Mouse (Mus musculus) limb, embryonic 13.5 days (tissue): Measurements from ENCODE around the gene Macf1. TPM values are rescaled to one million over a fixed set of nuclear protein-coding genes. Genes with fewer than 3 reads are reported as not detected.
"Not testable (repeated sequence)": the region's sequence is repeated elsewhere in the genome, so short reads cannot be mapped to it uniquely, and the experiment has no call there.

Experiments
- ATAC-seq: fragments of 200-750 bp; cut with Nextera tagmentation; 2 replicates; pipeline ENCODE4 v1.8.0; 2017; ENCODE audit warnings: low read depth, moderate number of reproducible peaks, moderate TSS enrichment; ENCODE audit not compliant: low FRiP score
- H3K27ac ChIP-seq: fragments of 300-500 bp; sonication (generic); 2 replicates; pipeline ENCODE4 v1.5.1; 2015; ENCODE audit warnings: inconsistent platforms, mild to moderate bottlenecking, moderate library complexity
- H3K27me3 ChIP-seq: fragments of 300-500 bp; sonication (generic); 2 replicates; pipeline ENCODE4 v1.6.1; 2015; ENCODE audit warnings: mild to moderate bottlenecking, inconsistent platforms
- H3K36me3 ChIP-seq: fragments of 300-500 bp; sonication (generic); 2 replicates; pipeline ENCODE4 v1.6.1; 2015; ENCODE audit warnings: inconsistent platforms, mild to moderate bottlenecking, moderate library complexity
- H3K4me1 ChIP-seq: fragments of 300-500 bp; sonication (generic); 2 replicates; pipeline ENCODE4 v1.6.1; 2015; ENCODE audit warnings: inconsistent platforms
- H3K4me2 ChIP-seq: fragments of 300-500 bp; sonication (generic); replicated peaks from 2 replicates; pipeline ENCODE4 v1.6.1; 2015; ENCODE audit warnings: inconsistent platforms, mild to moderate bottlenecking, moderate library complexity
- H3K4me3 ChIP-seq: fragments of 300-500 bp; sonication (generic); 2 replicates; pipeline ENCODE4 v1.5.1; 2015; ENCODE audit warnings: moderate library complexity, mild to moderate bottlenecking, inconsistent platforms
- H3K9ac ChIP-seq: fragments of 300-500 bp; sonication (generic); 2 replicates; pipeline ENCODE4 v1.6.1; 2015; ENCODE audit warnings: mild to moderate bottlenecking, inconsistent platforms
- H3K9me3 ChIP-seq: fragments of 300-500 bp; sonication (generic); 2 replicates; pipeline ENCODE4 v1.6.1; 2016; ENCODE audit warnings: inconsistent platforms
- WGBS: fragments of 180-500 bp; shearing (Covaris S2); methylation state at CpG from one replicate; pipeline ENCODE4 v1.1.7; 2015; 5-methylcytosine and 5-hydroxymethylcytosine counted together
- polyA plus RNA-seq: library from polyadenylated mRNA; unstranded; fragments of >200 nt; fragmentation: Nextera tagmentation; extraction: Ambion mirVana; gene quantifications from 2 replicates; pipeline ENCODE4 v1.2.1, GENCODE M21; 2015

Macf1 gene
- polyA plus RNA-seq, 1 experiment from 2014 or later, result 48.0 TPM

- not testable (repeated sequence) for H3K4me2 ChIP-seq, H3K9me3 ChIP-seq, H3K4me3 ChIP-seq, H3K36me3 ChIP-seq, H3K27me3 ChIP-seq, H3K9ac ChIP-seq, H3K27ac ChIP-seq, ATAC-seq
- 78% methylated on average over 5 of the region's 5 CpGs for WGBS
- H3K4me1 ChIP-seq, result peaks cover 11% of the 10 kb centered on the region
Observed at GRCm38 (mm10) chr4:123520123-123520522, 164.0 kb downstream of the Macf1 start.

DNA sequence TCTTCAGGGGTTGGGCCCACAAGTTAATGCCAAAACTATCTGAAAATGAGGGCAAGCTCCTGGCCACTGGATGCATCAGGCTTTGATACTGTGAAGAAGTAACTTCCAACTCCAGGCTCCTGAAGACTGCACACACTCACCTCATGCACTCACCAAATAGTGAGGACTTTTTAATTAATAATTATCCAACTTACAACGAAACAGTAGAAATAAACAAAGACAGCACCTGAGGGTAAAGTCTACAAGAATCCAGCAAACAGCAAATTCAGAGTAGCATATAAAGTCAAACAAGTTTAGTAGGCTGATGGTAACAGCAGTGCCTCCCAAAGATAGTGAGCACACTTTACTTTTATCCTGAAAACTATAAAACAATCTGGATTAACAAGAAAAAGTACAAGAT is 168.5 kb downstream of the Macf1 start:
- H3K27me3 ChIP-seq, result no peaks in the 10 kb centered on the region
- H3K9me3 ChIP-seq, result no peaks in the 10 kb centered on the region
- WGBS, result 92% methylated on average over 1 of the region's 1 CpGs
- H3K36me3 ChIP-seq, result peaks cover 15% of the 10 kb centered on the region
- H3K4me2 ChIP-seq, result no peak overlapping the region
- H3K27ac ChIP-seq, result no peak overlapping the region
- no peak overlapping the region for H3K9ac ChIP-seq
- no peaks in the 10 kb centered on the region for H3K4me1 ChIP-seq
- ATAC-seq, result no peak
- H3K4me3 ChIP-seq, result no peak overlapping the region

GRCm38 (mm10) chr4:123510201-123510600 is 174.0 kb downstream of the Macf1 start:
- H3K9ac ChIP-seq, result no peak overlapping the region
- peaks cover 58% of the 10 kb centered on the region for H3K36me3 ChIP-seq
- H3K4me3 ChIP-seq, result no peak overlapping the region
- H3K9me3 ChIP-seq, result no peaks in the 10 kb centered on the region
- no peak for ATAC-seq
- no peaks in the 10 kb centered on the region for H3K27me3 ChIP-seq
- no peak overlapping the region for H3K27ac ChIP-seq
- H3K4me2 ChIP-seq, result no peak overlapping the region
- WGBS, result 32% methylated on average over 1 of the region's 1 CpGs
- no peaks in the 10 kb centered on the region for H3K4me1 ChIP-seq

DNA sequence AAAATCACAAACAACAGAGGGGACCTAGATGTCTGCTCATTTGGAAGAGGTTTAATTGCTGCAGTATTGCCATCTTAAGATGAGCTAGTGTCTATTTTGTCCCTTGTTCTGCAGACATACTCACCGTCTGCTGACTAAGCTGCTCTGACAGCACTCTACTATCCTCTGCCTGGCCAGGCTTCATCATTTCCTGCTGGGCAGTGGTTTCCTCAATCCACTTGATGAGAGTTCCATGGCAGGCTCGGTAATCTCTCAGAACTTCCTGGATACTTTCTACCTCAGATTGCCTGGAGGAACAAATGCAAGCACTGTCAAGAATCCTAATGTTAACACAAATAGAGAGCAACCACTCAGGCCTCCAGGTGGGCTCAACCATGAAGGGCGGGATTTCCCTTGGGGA is 195.1 kb downstream of the Macf1 start:
- WGBS, result 81% methylated on average over 3 of the region's 3 CpGs
- Histone ChIP-seq H3K36me3 (peaks cover 79% of the 10 kb centered on the region), H3K4me3 (no peak overlapping the region), H3K4me2 (no peak overlapping the region), H3K9ac (no peak overlapping the region), H3K27ac (no peak overlapping the region), H3K9me3 (no peaks in the 10 kb centered on the region), H3K27me3 (no peaks in the 10 kb centered on the region), H3K4me1 (no peaks in the 10 kb centered on the region)
- no peak for ATAC-seq

DNA sequence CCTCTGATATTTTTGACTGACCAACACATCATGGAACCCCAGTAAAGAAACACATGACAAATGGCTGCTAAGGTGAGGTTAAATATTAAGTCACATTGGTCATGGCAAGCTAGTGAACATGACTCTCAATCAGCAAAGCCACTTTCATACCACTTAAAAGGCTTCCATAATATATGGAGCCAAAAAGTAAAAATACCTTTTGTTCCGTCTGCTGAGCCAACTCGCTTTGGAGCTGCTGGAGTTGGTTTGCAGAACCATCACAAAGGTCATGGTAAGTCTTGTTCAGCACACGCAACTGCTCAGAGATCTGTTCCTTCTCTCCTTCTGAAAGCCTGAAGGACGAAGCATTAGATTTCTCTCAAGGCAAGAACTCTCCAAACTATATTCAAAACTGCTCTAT is 204.2 kb downstream of the Macf1 start:
- Histone ChIP-seq H3K9ac (no peak overlapping the region), H3K4me1 (no peaks in the 10 kb centered on the region), H3K27me3 (no peaks in the 10 kb centered on the region), H3K9me3 (no peaks in the 10 kb centered on the region), H3K27ac (no peak overlapping the region), H3K4me3 (no peak overlapping the region), H3K36me3 (peaks cover 59% of the 10 kb centered on the region), H3K4me2 (no peak overlapping the region)
- 92% methylated on average over 4 of the region's 4 CpGs for WGBS
- ATAC-seq, result no peak

- Histone ChIP-seq H3K27me3 (no peaks in the 10 kb centered on the region), H3K4me1 (no peaks in the 10 kb centered on the region), H3K27ac (no peak overlapping the region), H3K4me2 (no peak overlapping the region), H3K9ac (no peak overlapping the region), H3K36me3 (peaks cover 63% of the 10 kb centered on the region), H3K9me3 (no peaks in the 10 kb centered on the region), H3K4me3 (no peak overlapping the region)
- ATAC-seq, result no peak
- WGBS, result 75% methylated on average over 8 of the region's 8 CpGs
Observed at GRCm38 (mm10) chr4:123478655-123479433, 205.3 kb downstream of the Macf1 start.

DNA sequence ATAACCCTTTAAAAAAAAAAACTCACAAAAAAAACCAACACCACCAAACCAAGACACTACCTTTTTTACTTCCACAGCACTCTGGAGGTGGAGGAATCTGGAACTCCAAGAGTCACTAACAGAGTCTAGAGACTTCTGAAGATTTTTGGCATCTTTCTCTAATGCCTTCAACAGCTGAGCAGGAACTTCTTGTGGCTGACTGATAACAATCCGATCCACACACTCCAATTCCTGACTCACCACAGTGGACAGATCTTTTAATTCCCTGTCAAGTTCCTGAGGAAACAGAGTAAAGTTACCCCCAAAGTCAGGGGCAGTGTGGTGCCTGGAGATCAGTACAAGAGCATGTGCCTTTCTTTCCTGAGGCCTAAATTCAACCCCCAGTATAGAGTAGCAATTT is 218.4 kb downstream of the Macf1 start:
- 70% methylated on average over 1 of the region's 1 CpGs for WGBS
- Histone ChIP-seq H3K27me3 (no peaks in the 10 kb centered on the region), H3K27ac (no peak overlapping the region), H3K9ac (no peak overlapping the region), H3K4me3 (no peak overlapping the region), H3K4me2 (no peak overlapping the region), H3K36me3 (peaks cover 54% of the 10 kb centered on the region), H3K4me1 (no peaks in the 10 kb centered on the region), H3K9me3 (no peaks in the 10 kb centered on the region)
- no peak for ATAC-seq

DNA sequence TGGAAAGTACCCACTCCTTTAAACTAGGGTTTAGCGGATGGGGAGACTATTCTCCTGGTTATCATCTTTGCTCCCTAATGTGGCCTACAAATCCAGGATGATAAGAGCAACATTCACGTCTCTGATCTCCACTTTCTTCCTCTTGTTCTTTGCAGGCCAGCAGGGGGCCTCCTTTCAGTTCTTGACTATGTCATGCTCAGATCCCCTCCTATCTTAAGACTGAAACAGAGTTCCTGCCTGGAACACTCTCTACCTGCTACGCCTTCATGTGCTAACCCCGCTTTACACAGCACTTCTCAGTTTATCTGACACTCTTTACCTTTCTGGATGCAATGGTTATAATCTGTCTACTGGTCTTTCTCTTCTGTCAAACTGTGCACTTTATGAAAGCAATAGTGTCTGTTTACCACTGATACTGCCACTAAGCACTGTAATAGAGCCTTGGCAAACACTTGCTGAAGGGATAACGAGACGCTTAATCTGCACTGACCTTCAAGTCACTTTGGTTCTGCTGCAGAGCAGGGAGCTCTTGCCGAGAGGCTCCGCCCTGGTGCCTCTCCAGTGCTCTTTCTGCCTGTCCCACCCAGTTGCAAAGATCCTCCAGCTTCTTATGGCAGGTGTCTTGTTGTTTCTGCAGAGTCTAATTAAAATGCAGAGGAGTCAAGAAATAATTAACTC is 223.4 kb downstream of the Macf1 start:
- Histone ChIP-seq H3K4me3 (no peak overlapping the region), H3K27me3 (no peaks in the 10 kb centered on the region), H3K4me2 (no peak overlapping the region), H3K9ac (no peak overlapping the region), H3K27ac (no peak overlapping the region), H3K4me1 (no peaks in the 10 kb centered on the region), H3K9me3 (no peaks in the 10 kb centered on the region), H3K36me3 (peaks cover 82% of the 10 kb centered on the region)
- ATAC-seq, result no peak
- 82% methylated on average over 8 of the region's 8 CpGs for WGBS

- no peaks in the 10 kb centered on the region for H3K4me1 ChIP-seq
- H3K36me3 ChIP-seq, result peaks cover 74% of the 10 kb centered on the region
- H3K27me3 ChIP-seq, result no peaks in the 10 kb centered on the region
- no peak overlapping the region for H3K9ac ChIP-seq
- no peak overlapping the region for H3K27ac ChIP-seq
- H3K4me3 ChIP-seq, result no peak overlapping the region
- H3K4me2 ChIP-seq, result no peak overlapping the region
- WGBS, result 75% methylated on average over 7 of the region's 7 CpGs
- no peak for ATAC-seq
- H3K9me3 ChIP-seq, result no peaks in the 10 kb centered on the region
Observed at GRCm38 (mm10) chr4:123454871-123455640, 229.1 kb downstream of the Macf1 start.

DNA sequence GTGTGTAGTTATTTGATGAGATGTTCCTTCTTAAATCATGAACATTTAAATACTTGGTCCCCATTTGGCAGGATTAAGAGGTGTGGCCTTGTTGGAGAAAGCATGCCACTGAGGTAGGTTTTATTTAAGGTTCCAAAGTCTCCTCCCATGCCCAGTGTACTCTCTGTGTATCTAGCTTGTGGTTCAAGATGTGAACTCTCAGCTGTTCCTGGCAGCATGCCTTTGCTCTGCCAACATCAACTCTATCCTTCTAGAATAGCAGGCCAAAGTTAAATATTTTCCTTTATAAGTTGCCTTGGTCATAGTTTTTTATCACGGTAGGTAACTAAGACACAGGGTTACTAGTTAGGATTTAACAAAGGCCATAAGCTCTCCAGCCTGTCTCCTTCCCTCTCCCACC is 230.4 kb downstream of the Macf1 start:
- Histone ChIP-seq H3K9me3 (no peaks in the 10 kb centered on the region), H3K27me3 (no peaks in the 10 kb centered on the region), H3K4me2 (no peak overlapping the region), H3K4me3 (no peak overlapping the region), H3K9ac (no peak overlapping the region), H3K27ac (no peak overlapping the region), H3K36me3 (peaks cover 77% of the 10 kb centered on the region), H3K4me1 (no peaks in the 10 kb centered on the region)
- 98% methylated on average over 1 of the region's 1 CpGs for WGBS
- no peak for ATAC-seq

DNA sequence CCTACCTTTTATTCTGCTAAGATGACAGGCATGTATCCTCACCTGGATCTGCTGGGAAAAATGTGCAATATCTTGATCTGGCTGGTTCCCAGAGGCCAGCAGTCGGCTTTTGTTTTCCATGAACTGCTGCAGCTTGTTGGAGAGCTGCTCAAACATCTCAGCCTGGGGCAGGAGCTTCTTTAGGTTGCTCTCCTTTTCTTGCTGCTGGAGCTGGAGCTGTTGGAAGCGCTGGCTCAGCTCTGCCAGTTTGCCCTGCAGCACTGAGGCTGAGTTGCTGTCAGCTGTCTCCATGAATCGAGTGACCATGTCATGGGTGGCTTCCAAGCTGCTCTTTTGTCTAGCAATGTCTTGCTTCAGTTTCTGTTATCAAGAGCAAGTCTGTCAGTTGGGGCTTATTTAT is 232.2 kb downstream of the Macf1 start:
- Histone ChIP-seq H3K9ac (no peak overlapping the region), H3K4me1 (no peaks in the 10 kb centered on the region), H3K4me2 (no peak overlapping the region), H3K27me3 (no peaks in the 10 kb centered on the region), H3K9me3 (no peaks in the 10 kb centered on the region), H3K4me3 (no peak overlapping the region), H3K27ac (no peak overlapping the region), H3K36me3 (peaks cover 79% of the 10 kb centered on the region)
- WGBS, result 85% methylated on average over 3 of the region's 3 CpGs
- ATAC-seq, result no peak

GRCm38 (mm10) chr4:123449304-123449703 is 234.9 kb downstream of the Macf1 start:
- Histone ChIP-seq H3K4me1 (no peaks in the 10 kb centered on the region), H3K36me3 (peaks cover 72% of the 10 kb centered on the region)
- no peak for ATAC-seq

More at GRCm38 (mm10) chr4:123449304-123449703, 234.9 kb downstream of the Macf1 start:
- Histone ChIP-seq H3K27me3 (no peaks in the 10 kb centered on the region), H3K4me3 (no peak overlapping the region), H3K4me2 (no peak overlapping the region), H3K9me3 (no peaks in the 10 kb centered on the region), H3K9ac (no peak overlapping the region), H3K27ac (no peak overlapping the region)
